Mouse (Mus musculus) CH12.LX (cell line): ENCODE data around the gene Med29. TPM values are rescaled to one million over a fixed set of nuclear protein-coding genes. Genes with fewer than 3 reads are reported as not detected.
"Not testable (repeated sequence)": the region's sequence is repeated elsewhere in the genome, so short reads cannot be mapped to it uniquely, and the experiment has no call there.

ENCODE experiments used
- DNase-seq: peaks from one replicate; pipeline ENCODE4 v3.0.0-alpha.2; 2013; ENCODE audit errors: extremely low read depth
- H3K27ac ChIP-seq: 2 replicates; pipeline ENCODE4 v1.5.1; 2012; ENCODE audit warnings: low read depth, mild to moderate bottlenecking, control low read depth, moderate library complexity; ENCODE audit not compliant: insufficient read depth
- H3K27me3 ChIP-seq: replicated peaks from 2 replicates; pipeline ENCODE3; 2012; ENCODE audit warnings: inconsistent platforms
- H3K36me3 ChIP-seq, 2 experiments: replicated peaks in 1 of 2; 2 replicates each; pipeline versions ENCODE3 to v1.6.1; 2012; ENCODE audit warnings: inconsistent platforms in 1 of 2, low read length in 1 of 2, mild to moderate bottlenecking in 1 of 2, mixed read lengths in 1 of 2, moderate library complexity in 1 of 2; ENCODE audit not compliant: control insufficient read depth in 1 of 2, insufficient read depth in 1 of 2
- H3K4me1 ChIP-seq, 2 experiments: 2 replicates each; pipeline ENCODE4 v1.6.1; 2012; ENCODE audit warnings: inconsistent platforms in 1 of 2, moderate library complexity in 1 of 2; ENCODE audit not compliant: insufficient read depth in 2 of 2, control insufficient read depth in 1 of 2
- H3K4me2 ChIP-seq: 2 replicates; pipeline ENCODE4 v1.6.1; 2012; ENCODE audit warnings: low read depth, mild to moderate bottlenecking, control low read depth; ENCODE audit not compliant: poor library complexity, insufficient read depth, severe bottlenecking
- H3K4me3 ChIP-seq, 3 experiments: fragments of 150-350 bp in 1 of 3; sonication (generic) in 1 of 3; replicated peaks in 1 of 3; 2 replicates each; pipeline versions ENCODE3 to v1.5.1; 2011 to 2012; ENCODE audit warnings: low read depth in 2 of 3, low read length in 2 of 3, mild to moderate bottlenecking in 2 of 3, moderate library complexity in 2 of 3, control low read depth in 1 of 3, improper control_type of control experiment in 1 of 3, inconsistent platforms in 1 of 3, mixed read lengths in 1 of 3; ENCODE audit not compliant: poor library complexity in 1 of 3
- H3K79me2 ChIP-seq: replicated peaks from 2 replicates; pipeline ENCODE4 v1.6.1; 2012; ENCODE audit warnings: mild to moderate bottlenecking, moderate library complexity; ENCODE audit not compliant: control insufficient read depth, poor library complexity, insufficient read depth, severe bottlenecking; ENCODE audit errors: extremely low read depth
- H3K9ac ChIP-seq: 2 replicates; pipeline ENCODE4 v1.6.1; 2012; ENCODE audit warnings: low read depth, mild to moderate bottlenecking, control low read depth, moderate library complexity; ENCODE audit not compliant: insufficient read depth
- H3K9me3 ChIP-seq: replicated peaks from 2 replicates; pipeline ENCODE3; 2012; ENCODE audit warnings: low read length, inconsistent platforms, mixed read lengths
- E2F4 ChIP-seq: IDR thresholded peaks from 2 replicates; pipeline ENCODE4 v1.6.1; 2011; ENCODE audit warnings: low read depth, low read length, improper control_type of control experiment; ENCODE audit not compliant: insufficient replicate concordance
- ETS1 ChIP-seq: conservative IDR thresholded peaks from 2 replicates; pipeline ENCODE4 v1.6.1; 2012; ENCODE audit warnings: low read depth, mild to moderate bottlenecking, inconsistent platforms, low read length, improper control_type of control experiment, moderate library complexity
- GABPA ChIP-seq: IDR thresholded peaks from 2 replicates; pipeline ENCODE4 v1.6.1; 2012; ENCODE audit warnings: low read depth, low read length, improper control_type of control experiment, inconsistent platforms; ENCODE audit not compliant: insufficient replicate concordance
- HCFC1 ChIP-seq: IDR thresholded peaks from 2 replicates; pipeline ENCODE4 v1.6.1; 2012; ENCODE audit warnings: low read depth, mild to moderate bottlenecking, inconsistent platforms, low read length, improper control_type of control experiment
- JUN ChIP-seq: IDR thresholded peaks from 2 replicates; pipeline ENCODE4 v1.6.1; 2011; ENCODE audit warnings: low read depth, mild to moderate bottlenecking, low read length, improper control_type of control experiment, moderate library complexity; ENCODE audit not compliant: insufficient read depth
- JUND ChIP-seq: conservative IDR thresholded peaks from 2 replicates; pipeline ENCODE4 v1.6.1; 2011; ENCODE audit warnings: low read depth, low read length, improper control_type of control experiment
- KAT2A ChIP-seq: IDR thresholded peaks from 2 replicates; pipeline ENCODE4 v1.6.1; 2012; ENCODE audit warnings: low read length, improper control_type of control experiment, inconsistent platforms; ENCODE audit not compliant: insufficient replicate concordance
- MAX ChIP-seq: IDR thresholded peaks from 2 replicates; pipeline ENCODE4 v1.6.1; 2011; ENCODE audit warnings: low read length, improper control_type of control experiment
- MAZ ChIP-seq: IDR thresholded peaks from 2 replicates; pipeline ENCODE4 v1.6.1; 2012; ENCODE audit warnings: low read depth, mild to moderate bottlenecking, inconsistent platforms, low read length, improper control_type of control experiment, moderate library complexity
- MEF2A ChIP-seq: IDR thresholded peaks from 2 replicates; pipeline ENCODE4 v1.6.1; 2014; ENCODE audit warnings: low read depth, mild to moderate bottlenecking, inconsistent platforms, low read length, improper control_type of control experiment, borderline replicate concordance
- MXI1 ChIP-seq: IDR thresholded peaks from 2 replicates; pipeline ENCODE4 v1.6.1; 2011; ENCODE audit warnings: mild to moderate bottlenecking, low read depth, low read length, improper control_type of control experiment
- MYC ChIP-seq: IDR thresholded peaks from 2 replicates; pipeline ENCODE4 v1.6.1; 2011; ENCODE audit warnings: low read depth, mild to moderate bottlenecking, improper control_type of control experiment, low read length
- NELFE ChIP-seq: IDR thresholded peaks from 2 replicates; pipeline ENCODE4 v1.6.1; 2011; ENCODE audit warnings: low read depth, low read length, improper control_type of control experiment
- NRF1 ChIP-seq: IDR thresholded peaks from 2 replicates; pipeline ENCODE4 v1.6.1; 2014; ENCODE audit warnings: low read depth, mild to moderate bottlenecking, inconsistent platforms, low read length, improper control_type of control experiment, moderate library complexity
- PAX5 ChIP-seq: IDR thresholded peaks from 2 replicates; pipeline ENCODE4 v1.6.1; 2012; ENCODE audit warnings: low read length, inconsistent platforms, mixed read lengths
- POLR2A ChIP-seq: IDR thresholded peaks from 2 replicates; pipeline ENCODE4 v1.6.1; 2011; ENCODE audit warnings: low read depth, mild to moderate bottlenecking, improper control_type of control experiment, low read length
- RAD21 ChIP-seq: IDR thresholded peaks from 2 replicates; pipeline ENCODE4 v1.6.1; 2011; ENCODE audit warnings: low read depth, mild to moderate bottlenecking, low read length, improper control_type of control experiment, moderate library complexity
- RCOR1 ChIP-seq: conservative IDR thresholded peaks from 2 replicates; pipeline ENCODE4 v1.6.1; 2012; ENCODE audit warnings: low read depth, mild to moderate bottlenecking, inconsistent platforms, low read length, improper control_type of control experiment
- SMC3 ChIP-seq: IDR thresholded peaks from 2 replicates; pipeline ENCODE4 v1.6.1; 2011; ENCODE audit warnings: low read depth, low read length, improper control_type of control experiment
- TBP ChIP-seq: conservative IDR thresholded peaks from 2 replicates; pipeline ENCODE4 v1.6.1; 2011; ENCODE audit warnings: low read depth, low read length, improper control_type of control experiment
- TCF12 ChIP-seq: IDR thresholded peaks from 2 replicates; pipeline ENCODE4 v1.6.1; 2014; ENCODE audit warnings: low read depth, mild to moderate bottlenecking, inconsistent platforms, low read length, improper control_type of control experiment
- USF1 ChIP-seq: IDR thresholded peaks from 2 replicates; pipeline ENCODE4 v1.6.1; 2014; ENCODE audit warnings: low read depth, mild to moderate bottlenecking, inconsistent platforms, low read length, improper control_type of control experiment
- USF2 ChIP-seq: conservative IDR thresholded peaks from 2 replicates; pipeline ENCODE4 v1.6.1; 2011; ENCODE audit warnings: low read depth, low read length, improper control_type of control experiment
- ZC3H11A ChIP-seq: IDR thresholded peaks from 2 replicates; pipeline ENCODE4 v1.6.1; 2012; ENCODE audit warnings: low read depth, mild to moderate bottlenecking, inconsistent platforms, low read length, improper control_type of control experiment
- ZMIZ1 ChIP-seq: IDR thresholded peaks from 2 replicates; pipeline ENCODE4 v1.6.1; 2012; ENCODE audit warnings: low read depth, mild to moderate bottlenecking, inconsistent platforms, low read length, improper control_type of control experiment
- dilution Hi-C: fragments of 300-500 bp; cut with MboI; formaldehyde crosslinking; loops from 2 replicates; pipeline ENCODE4 v1.14.3; 2020; ENCODE audit warnings: low sequenced_read_pairs; ENCODE audit not compliant: extremely low pct_unique_long_range_greater_than_20kb, extremely low pct_ligation_motif_present
- in situ Hi-C: fragments of 300-500 bp; cut with MboI; formaldehyde crosslinking; loops from 3 replicates; pipeline ENCODE4 v1.14.3; 2019; ENCODE audit warnings: low sequenced_read_pairs, low pct_ligation_motif_present, low pct_unique_long_range_greater_than_20kb, mixed read lengths
- polyA plus RNA-seq: library from polyadenylated mRNA; unstranded; fragments of >175 nt; gene quantifications from 2 replicates; pipeline ENCODE4 v1.2.1, GENCODE M21; 2012; ENCODE audit warnings: low read depth; ENCODE audit not compliant: insufficient read length
- total RNA-seq, 2 experiments: library from RNA; depleted of rRNA; stranded (reverse); fragments of 300-350 nt in 1 of 2; fragments of >200 nt in 1 of 2; gene quantifications; 2 replicates each; pipeline ENCODE4 v1.2.3; 2012 to 2014

The Med29 gene
- total and polyA plus RNA-seq, 3 experiments, result 19.8 to 26.9 (median 23.5) TPM

- peaks cover 29 to 50% of the 10 kb centered on the region in 2 experiments for H3K36me3 ChIP-seq
- H3K79me2 ChIP-seq, result peaks cover 13% of the 10 kb centered on the region
- H3K9me3 ChIP-seq, in situ Hi-C loops, DNase-seq, H3K27ac ChIP-seq, H3K27me3 ChIP-seq, H3K4me3 ChIP-seq, dilution Hi-C loops, H3K4me2 ChIP-seq, H3K9ac ChIP-seq: not testable (repeated sequence)
- TF ChIP-seq TBP, result peak; percentile 85
- H3K4me1 ChIP-seq, result peaks cover 32 to 52% of the 10 kb centered on the region in 2 experiments
Observed at GRCm38 (mm10) chr7:28387384-28387783, 5.1 kb downstream of the Med29 start.

DNA sequence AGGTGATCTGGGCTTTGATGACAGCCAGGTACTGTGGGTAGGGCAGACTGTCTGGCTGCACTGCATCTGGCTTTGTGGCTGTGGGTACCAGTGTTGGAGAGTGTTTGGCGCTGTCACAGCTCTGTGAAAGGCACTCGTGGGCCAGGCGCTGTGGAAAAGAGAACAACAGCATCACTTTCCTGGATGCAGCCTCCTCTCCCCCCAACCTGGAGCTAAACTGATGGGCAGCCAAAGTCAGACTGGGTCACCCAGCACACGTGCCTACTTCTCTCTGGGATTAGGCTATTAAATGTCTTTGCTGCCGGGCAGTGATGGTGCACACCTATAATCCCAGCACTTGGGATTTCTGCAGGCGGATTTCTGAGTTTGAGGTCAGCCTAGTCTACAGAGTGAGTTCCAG lies 5.6 kb downstream of the Med29 start:
- H3K27me3 ChIP-seq, H3K4me2 ChIP-seq, H3K9ac ChIP-seq, H3K9me3 ChIP-seq, dilution Hi-C loops, in situ Hi-C loops, H3K4me3 ChIP-seq, DNase-seq, H3K79me2 ChIP-seq: not testable (repeated sequence)
- Histone ChIP-seq H3K36me3 (peaks cover 29 to 50% of the 10 kb centered on the region in 2 experiments), H3K4me1 (peaks cover 35 to 54% of the 10 kb centered on the region in 2 experiments), H3K27ac (0 out of 2 replicates have a peak overlapping the region, but pooled peaks have one; percentile 13)

DNA sequence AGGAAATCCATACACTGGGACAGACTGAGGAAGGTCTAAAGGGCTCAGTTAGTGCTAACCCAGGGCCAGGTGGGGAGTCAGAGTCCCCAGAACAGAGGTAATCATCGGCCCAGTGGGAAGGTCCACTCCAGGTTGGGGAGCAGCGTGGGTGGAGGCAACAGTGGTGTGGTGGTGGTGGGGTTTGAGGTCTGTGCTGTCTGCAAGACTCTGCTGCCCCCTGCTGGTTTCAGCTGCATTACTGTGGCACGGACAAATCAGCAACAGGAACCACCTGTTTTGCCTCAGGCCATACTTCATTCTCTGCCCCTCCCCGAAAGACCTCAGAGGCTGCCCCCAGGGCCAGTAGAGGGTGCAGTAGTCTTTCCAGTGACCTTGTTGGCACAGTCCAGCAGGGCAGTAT lies 6.0 kb downstream of the Med29 start:
- dilution Hi-C loops, result no loop called here
- no peak overlapping the region; the same call in 1 of the 2 replicates for H3K9ac ChIP-seq
- no peaks in the 10 kb centered on the region for H3K27me3 ChIP-seq
- in situ Hi-C loops, result no loop called here
- no peak overlapping the region for H3K4me3 ChIP-seq
- H3K79me2 ChIP-seq, result peaks cover 4% of the 10 kb centered on the region
- peaks cover 29 to 50% of the 10 kb centered on the region in 2 experiments for H3K36me3 ChIP-seq
- H3K4me2 ChIP-seq, result no peak overlapping the region
- H3K27ac ChIP-seq, result peak overlapping the region; percentile 49
- no peaks in the 10 kb centered on the region for H3K9me3 ChIP-seq
- H3K4me1 ChIP-seq, result peaks cover 35 to 54% of the 10 kb centered on the region in 2 experiments
- peak; percentile 94 for DNase-seq
- TF ChIP-seq HCFC1, result peak; percentile 18; the same call in 1 of the 2 replicates
- peak; percentile 67; the same call in 1 of the 2 replicates for TF ChIP-seq MYC
- TF ChIP-seq NRF1, result peak; percentile 35
- no peak for TF ChIP-seq PAX5
- TF ChIP-seq ETS1, result no peak
- no peak for TF ChIP-seq ZMIZ1
- TF ChIP-seq MEF2A, result peak; percentile 68
- TF ChIP-seq NELFE, result peak; percentile 48; the same call in 1 of the 2 replicates
- no peak for TF ChIP-seq JUND
- peak; percentile 64; the same call in 1 of the 2 replicates for TF ChIP-seq MAX
- no peak for TF ChIP-seq JUN
- no peak for TF ChIP-seq USF2
- TF ChIP-seq RCOR1, result 0 out of 2 replicates have a peak, but pooled peaks have one; percentile 29
- TF ChIP-seq USF1, result no peak
- no peak for TF ChIP-seq E2F4
- no peak for TF ChIP-seq TBP
- TF ChIP-seq MXI1, result peak; percentile 52
- TF ChIP-seq KAT2A, result no peak
- TF ChIP-seq ZC3H11A, result peak; percentile 77
- no peak for TF ChIP-seq GABPA
- TF ChIP-seq SMC3, result peak; percentile 95
- TF ChIP-seq RAD21, result peak; percentile 91
- peak; percentile 31; the same call in 1 of the 2 replicates for TF ChIP-seq POLR2A
- peak; percentile 54; the same call in 1 of the 2 replicates for TF ChIP-seq TCF12
- peak; percentile 82 for TF ChIP-seq MAZ
